Mouse (Mus musculus) thymus, adult 2 months (tissue): ENCODE results near the gene Elmod1. TPM values are rescaled to one million over a fixed set of nuclear protein-coding genes. Genes with fewer than 3 reads are reported as not detected.
A peak's percentile ranks its signal among the peaks of the same experiment; 100 is the strongest.
"Not testable (repeated sequence)": the region's sequence is repeated elsewhere in the genome, so short reads cannot be mapped to it uniquely, and the experiment has no call there.

ENCODE experiments used
- DNase-seq: peaks from one replicate; pipeline ENCODE4 v3.0.0; 2021
- H3K27ac ChIP-seq: fragments of 200-500 bp; 2 replicates; pipeline ENCODE4 v1.5.1; 2012; ENCODE audit warnings: low read length, control low read depth; ENCODE audit not compliant: control insufficient read depth, insufficient read depth
- H3K27me3 ChIP-seq: fragments of 200-500 bp; 2 replicates; pipeline ENCODE4 v1.6.1; 2012; ENCODE audit warnings: mild to moderate bottlenecking, low read length, moderate library complexity, mixed read lengths; ENCODE audit not compliant: control insufficient read depth, insufficient read depth
- H3K36me3 ChIP-seq: fragments of 200-500 bp; 2 replicates; pipeline ENCODE4 v1.6.1; 2012; ENCODE audit warnings: mild to moderate bottlenecking, low read length, moderate library complexity; ENCODE audit not compliant: control insufficient read depth, insufficient read depth
- H3K4me1 ChIP-seq: fragments of 200-500 bp; replicated peaks from 2 replicates; pipeline ENCODE4 v1.6.1; 2012; ENCODE audit warnings: low read length; ENCODE audit not compliant: control insufficient read depth, insufficient read depth
- H3K4me3 ChIP-seq: fragments of 200-500 bp; 2 replicates; pipeline ENCODE4 v1.5.1; 2012; ENCODE audit warnings: mild to moderate bottlenecking, low read length, control low read depth, moderate library complexity; ENCODE audit not compliant: control insufficient read depth, insufficient read depth
- CTCF ChIP-seq: fragments of 200-500 bp; IDR thresholded peaks from 2 replicates; pipeline ENCODE4 v1.5.1; 2012; ENCODE audit warnings: mild to moderate bottlenecking, control low read depth, low read length, moderate library complexity, borderline replicate concordance; ENCODE audit not compliant: control insufficient read depth, poor library complexity, insufficient read depth; ENCODE audit errors: extremely low read depth
- POLR2A ChIP-seq: fragments of 200-500 bp; IDR thresholded peaks from 2 replicates; pipeline ENCODE4 v1.6.1; 2012; ENCODE audit warnings: mild to moderate bottlenecking, low read length, control low read depth, moderate library complexity; ENCODE audit not compliant: control insufficient read depth, poor library complexity, insufficient read depth; ENCODE audit errors: extremely low read depth
- WGBS: fragments of 180-500 bp; shearing (Covaris S2); methylation state at CpG from one replicate; pipeline ENCODE4 v1.1.7; 2018; 5-methylcytosine and 5-hydroxymethylcytosine counted together
- polyA plus RNA-seq: library from polyadenylated mRNA; depleted of rRNA; stranded (reverse); fragments of >200 nt; gene quantifications from 2 replicates; pipeline ENCODE4 v1.2.3, GENCODE M21; 2012; rRNA removed

The Elmod1 gene
- polyA plus RNA-seq: 0.04 and 0.05 TPM in 2 replicates

DNA sequence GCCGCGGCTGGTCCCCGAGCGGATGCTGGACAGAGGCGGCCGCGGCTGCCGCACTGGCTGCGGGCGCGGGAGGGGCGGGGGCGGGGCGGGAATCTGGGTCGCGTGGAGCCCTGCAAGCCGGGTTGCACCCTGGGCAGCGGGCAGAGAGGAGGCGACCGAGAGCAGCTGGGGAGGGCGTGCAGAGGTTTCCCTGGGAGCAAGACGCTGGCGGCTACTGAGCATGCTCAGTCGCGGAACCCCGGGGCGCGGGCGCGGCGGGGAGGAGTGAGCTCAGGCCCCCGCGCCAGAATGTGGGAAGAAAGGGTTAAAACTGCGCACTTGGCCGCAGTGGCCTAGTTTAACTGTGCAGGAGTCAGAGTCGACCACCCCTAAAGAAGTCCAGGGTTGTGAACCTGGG, at the start of gene Elmod1:
Gene Elmod1, minus strand, starts transcription at position 180 of the 397 bp plus-strand sequence.
- Histone ChIP-seq H3K27ac (no peak within 1 kb of the TSS), H3K4me3 (no peak within 1 kb of the TSS), H3K4me1 (no peaks in the 10 kb centered on the region), H3K27me3 (no peaks in the 10 kb centered on the region; the same call in 1 of the 2 replicates), H3K36me3 (no peaks in the 10 kb centered on the region)
- TF ChIP-seq POLR2A (no peak), CTCF (no peak)
- 2% methylated on average over 33 of the region's 36 CpGs for WGBS
- no peak for DNase-seq

GRCm38 (mm10) chr9:54022795-54023194, 47.7 kb upstream of the Elmod1 start:
- WGBS: 4% methylated on average over 3 of the region's 3 CpGs
- Histone ChIP-seq H3K4me3 (no peak overlapping the region), H3K27me3 (no peaks in the 10 kb centered on the region), H3K27ac (no peak overlapping the region), H3K4me1 (no peaks in the 10 kb centered on the region), H3K36me3 (no peaks in the 10 kb centered on the region)
- DNase-seq: no peak
- TF ChIP-seq CTCF (no peak), POLR2A (no peak)

DNA sequence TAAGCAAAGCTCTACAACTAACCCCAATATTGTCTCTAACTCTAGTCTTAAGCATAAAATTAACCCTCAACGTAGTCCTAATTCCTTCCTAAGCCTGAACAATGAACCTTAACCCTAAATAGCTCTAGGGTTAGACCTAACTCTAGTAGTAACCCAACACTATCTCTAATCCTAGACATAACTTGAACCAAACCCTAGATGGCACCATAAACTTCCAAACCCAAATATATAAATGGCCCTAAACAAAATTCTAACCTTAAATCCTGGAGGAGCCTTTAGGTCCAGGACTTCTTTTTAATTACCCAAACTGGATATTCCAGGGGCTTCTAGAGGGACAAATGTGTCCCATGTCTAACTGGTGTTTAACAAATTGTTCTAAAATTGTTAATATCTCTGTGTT, 19.4 kb upstream of the Elmod1 start:
- no peak for TF ChIP-seq CTCF
- H3K27ac ChIP-seq: no peak overlapping the region
- DNase-seq: no peak
- no peaks in the 10 kb centered on the region for H3K36me3 ChIP-seq
- WGBS: 76% methylated on average over 1 of the region's 1 CpGs
- H3K27me3 ChIP-seq: no peaks in the 10 kb centered on the region
- no peak overlapping the region for H3K4me3 ChIP-seq
- no peaks in the 10 kb centered on the region for H3K4me1 ChIP-seq

DNA sequence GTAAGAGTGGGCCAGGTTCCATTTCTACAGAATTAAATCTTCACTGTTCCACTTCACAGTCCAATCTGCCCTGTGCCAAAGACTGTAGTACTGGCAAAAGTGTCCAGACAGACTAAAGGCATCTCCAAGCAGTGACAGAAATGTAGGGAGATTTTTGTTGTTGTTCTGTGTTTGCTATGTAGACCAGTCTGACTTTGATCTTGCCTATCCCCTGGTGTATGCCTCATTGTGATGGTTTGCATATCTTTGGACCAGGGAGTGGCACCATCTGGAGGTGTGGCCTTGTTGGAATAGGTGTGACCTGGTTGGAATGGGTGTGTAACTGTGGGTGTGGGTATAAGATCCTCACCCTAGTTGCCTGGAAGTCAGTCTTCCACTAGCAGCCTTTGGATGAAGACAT, 17.5 kb upstream of the Elmod1 start:
- DNase-seq, H3K27me3 ChIP-seq, H3K4me3 ChIP-seq, H3K27ac ChIP-seq, H3K4me1 ChIP-seq, H3K36me3 ChIP-seq: not testable (repeated sequence)

GRCm38 (mm10) chr9:53990921-53991320, 15.8 kb upstream of the Elmod1 start:
- TF ChIP-seq CTCF: no peak
- no peak for TF ChIP-seq POLR2A
- DNase-seq: no peak
- Histone ChIP-seq H3K27me3 (no peaks in the 10 kb centered on the region), H3K27ac (no peak overlapping the region), H3K36me3 (no peaks in the 10 kb centered on the region), H3K4me3 (no peak overlapping the region), H3K4me1 (no peaks in the 10 kb centered on the region)
- 0% methylated on average over 3 of the region's 3 CpGs for WGBS

- no peak overlapping the region for H3K27ac ChIP-seq
- no peak overlapping the region for H3K4me3 ChIP-seq
- H3K27me3 ChIP-seq: no peaks in the 10 kb centered on the region
- H3K4me1 ChIP-seq: no peaks in the 10 kb centered on the region
- TF ChIP-seq CTCF: no peak
- no peak for TF ChIP-seq POLR2A
- WGBS: 26% methylated on average over 3 of the region's 3 CpGs
- no peak for DNase-seq
- no peaks in the 10 kb centered on the region for H3K36me3 ChIP-seq
Measured at GRCm38 (mm10) chr9:53986972-53987371, 11.9 kb upstream of the Elmod1 start.

- WGBS: 43% methylated on average over 9 of the region's 9 CpGs
- peak; percentile 37 for DNase-seq
- TF ChIP-seq POLR2A: no peak
- no peak for TF ChIP-seq CTCF
Measured at GRCm38 (mm10) chr9:53984868-53985267, 9.8 kb upstream of the Elmod1 start.

More at GRCm38 (mm10) chr9:53984868-53985267, 9.8 kb upstream of the Elmod1 start:
- Histone ChIP-seq H3K36me3 (no peaks in the 10 kb centered on the region), H3K4me1 (no peaks in the 10 kb centered on the region), H3K4me3 (no peak overlapping the region), H3K27me3 (no peaks in the 10 kb centered on the region), H3K27ac (no peak overlapping the region)
